Mouse (Mus musculus): Measurements from ENCODE around the gene Lgals3.

The Lgals3 gene

GRCm38 (mm10) chr14:47370790-47371189 is 3.2 kb downstream of the Lgals3 start:
- no peak for DNase-seq (ENCODE audit: low spot score)

DNA sequence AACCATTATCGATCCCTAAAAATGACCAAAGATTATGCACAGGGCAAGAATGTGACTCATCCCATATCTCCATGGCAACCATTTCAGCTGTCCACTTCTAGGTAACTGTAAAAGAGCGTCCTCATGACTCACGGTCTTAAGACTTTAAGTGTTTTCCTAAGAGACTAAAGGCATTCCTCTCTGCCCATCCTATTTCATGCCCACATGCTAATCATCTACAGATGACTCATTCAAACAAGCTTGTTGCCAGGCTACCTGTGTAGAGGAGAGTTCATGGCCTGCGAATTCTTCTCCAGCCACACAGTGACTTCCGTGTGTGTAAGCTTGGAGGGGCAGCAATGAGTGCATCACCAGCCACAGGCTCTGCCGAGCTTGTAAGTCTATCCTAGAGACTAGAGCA is 4.1 kb downstream of the Lgals3 start:
- DNase-seq (ENCODE audit: low spot score): peak; percentile 63

DNA sequence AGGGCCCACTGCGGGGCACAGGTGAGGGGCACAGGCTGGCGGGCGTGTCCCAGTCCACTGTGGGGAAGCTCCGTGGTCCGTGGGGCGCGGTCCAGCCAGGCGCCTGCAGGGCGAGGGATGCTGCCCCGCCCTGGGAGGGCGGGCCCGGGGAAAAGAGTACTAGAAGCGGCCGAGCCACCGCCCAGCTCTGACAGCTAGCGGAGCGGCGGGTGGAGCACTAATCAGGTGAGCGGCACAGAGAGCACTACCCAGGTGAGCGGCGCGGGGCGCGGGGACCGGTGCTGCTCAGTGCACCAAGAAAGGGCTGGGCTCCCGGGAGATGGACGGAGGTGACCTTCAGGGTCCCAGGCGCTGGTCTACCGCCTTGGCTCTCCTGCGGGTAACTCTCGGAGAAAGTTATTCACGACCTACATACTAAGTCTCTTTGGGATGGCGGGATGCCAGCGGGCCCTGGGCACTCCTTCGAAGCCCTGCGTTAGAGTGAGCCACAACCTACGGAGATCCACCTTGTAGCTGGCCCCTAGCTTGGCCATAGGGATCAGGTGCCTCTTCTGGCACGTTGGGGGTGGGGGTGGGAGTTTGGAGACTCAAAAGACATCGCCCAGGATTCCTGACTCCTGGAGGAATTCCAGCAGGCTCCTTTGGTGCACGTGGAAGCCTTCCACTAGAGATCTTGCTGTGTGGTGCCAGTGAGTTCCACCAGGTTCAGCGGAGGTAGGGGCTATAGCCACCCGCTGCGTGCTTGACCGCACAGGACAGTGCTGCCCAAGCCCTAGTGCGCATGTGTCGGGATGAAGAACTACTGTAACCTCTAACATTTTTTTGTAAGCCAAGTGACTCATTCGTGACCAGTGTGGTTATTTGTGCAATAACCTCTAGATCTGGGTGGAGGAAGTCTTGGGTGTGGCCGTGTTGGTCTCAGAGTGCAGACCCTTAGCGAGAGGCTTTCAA is 6.5 kb downstream of the Lgals3 start:
- DNase-seq (ENCODE audit: low spot score): peak; percentile 80

DNA sequence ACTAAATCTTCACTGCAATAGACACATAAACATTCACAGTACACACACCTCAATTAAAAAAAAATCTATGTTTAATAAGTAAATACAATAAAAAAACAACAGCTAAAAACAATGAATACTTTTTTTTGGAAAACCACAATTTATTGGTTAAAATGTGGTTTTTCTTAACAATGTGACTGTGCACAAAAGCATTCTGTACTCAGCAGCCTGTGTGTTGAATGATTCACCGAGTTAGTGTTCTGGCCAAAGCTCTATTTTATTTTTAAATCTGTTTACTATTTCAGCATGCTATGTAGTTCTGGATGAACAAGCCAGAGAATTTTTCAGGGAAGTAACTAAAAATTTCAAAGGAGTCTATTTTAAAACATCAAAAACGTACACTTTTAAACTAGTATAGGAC is 9.0 kb downstream of the Lgals3 start:
- no peak for DNase-seq (ENCODE audit: low spot score)

- DNase-seq (ENCODE audit: low spot score): peak; percentile 46
These were observed 10.8 kb downstream of the Lgals3 start for GRCm38 (mm10) chr14:47378336-47378735.

DNA sequence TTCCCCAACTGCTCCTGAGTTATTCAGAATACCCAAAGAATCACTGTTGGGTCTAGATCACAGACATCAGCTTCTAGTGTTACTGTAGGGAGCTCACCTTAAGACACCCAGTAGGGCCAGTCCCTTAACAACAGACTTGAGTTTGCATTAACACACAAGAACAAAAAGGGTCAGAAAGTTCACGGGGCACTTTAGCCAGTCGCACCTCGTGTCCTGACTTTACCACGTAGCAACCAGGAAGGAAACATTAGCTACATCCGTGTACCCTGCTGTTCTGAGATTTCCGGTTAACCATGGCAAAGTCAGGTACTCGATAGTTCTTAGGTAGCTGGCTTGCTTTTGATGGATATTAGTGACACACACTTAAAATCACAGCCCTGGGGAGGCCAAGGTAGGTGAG is 16.4 kb downstream of the Lgals3 start:
- DNase-seq (ENCODE audit: low spot score): no peak

GRCm38 (mm10) chr14:47384653-47385052 is 17.1 kb downstream of the Lgals3 start:
- DNase-seq (ENCODE audit: low spot score): peak; percentile 60

DNA sequence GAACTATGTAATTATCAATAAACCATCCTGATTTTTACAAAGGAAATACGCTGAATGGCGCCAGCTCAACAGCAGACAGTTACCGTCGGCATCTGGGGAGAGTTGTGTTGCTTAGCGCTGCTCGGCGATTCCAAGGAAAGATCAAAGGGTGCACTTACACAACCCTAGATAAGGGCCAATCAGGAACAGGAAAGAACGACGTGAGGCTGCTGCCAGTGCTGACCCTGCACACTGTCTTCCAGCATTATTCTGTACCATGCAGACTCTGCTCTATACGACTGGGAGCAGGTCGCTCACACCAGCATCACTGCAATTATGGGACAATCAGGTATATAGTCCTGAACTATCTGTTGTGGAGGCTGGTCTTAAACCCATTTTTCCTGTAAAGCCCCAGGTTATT is 18.6 kb downstream of the Lgals3 start:
- no peak for DNase-seq (ENCODE audit: low spot score)

GRCm38 (mm10) chr14:47393354-47394094 is 26.0 kb downstream of the Lgals3 start:
- no peak for DNase-seq (ENCODE audit: low spot score)

GRCm38 (mm10) chr14:47395007-47395406 is 27.5 kb downstream of the Lgals3 start:
- DNase-seq (ENCODE audit: low spot score): no peak

GRCm38 (mm10) chr14:47395462-47396026 is 28.0 kb downstream of the Lgals3 start:
- no peak for DNase-seq (ENCODE audit: low spot score)

- DNase-seq (ENCODE audit: low spot score): no peak
These were observed 28.7 kb downstream of the Lgals3 start for GRCm38 (mm10) chr14:47396165-47396652.

DNA sequence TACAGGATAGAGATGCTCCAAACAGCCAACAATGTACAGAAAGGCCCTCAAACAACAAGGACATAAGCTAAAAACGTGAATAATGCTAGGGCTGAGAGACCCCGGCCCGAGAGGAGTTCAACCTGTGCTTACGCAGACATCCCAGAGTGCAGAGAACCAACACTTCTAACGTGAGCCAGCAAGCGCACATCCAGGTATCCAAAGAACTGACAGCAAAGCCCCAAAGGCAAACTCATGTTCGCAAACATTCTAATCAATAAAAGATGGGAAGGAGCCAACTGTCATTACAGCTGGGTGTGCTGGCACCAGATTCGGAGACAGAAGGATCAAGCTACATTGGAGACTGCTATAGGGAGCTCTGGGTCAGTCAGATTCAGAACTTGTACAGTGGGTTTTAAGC is 35.2 kb downstream of the Lgals3 start:
- no peak for DNase-seq (ENCODE audit: low spot score)

DNA sequence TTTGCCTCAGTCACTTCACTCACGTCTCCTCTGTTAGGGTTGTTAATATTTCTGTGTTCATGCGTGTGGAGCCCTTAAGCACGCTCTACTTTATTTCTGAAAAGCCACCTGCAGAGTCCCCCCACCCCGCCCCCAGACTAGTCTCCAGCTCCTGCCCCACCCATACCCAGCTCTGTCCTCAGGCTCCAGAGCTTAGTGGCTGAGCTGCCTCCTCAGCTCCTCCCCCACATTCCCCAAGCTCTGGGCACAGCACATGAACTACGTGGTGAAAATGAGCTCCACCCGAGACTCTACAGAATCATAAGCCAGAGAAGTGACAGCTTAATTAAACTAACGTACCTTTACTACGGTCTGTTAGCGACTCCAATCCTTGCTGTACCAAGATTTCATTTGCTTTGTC is 38.4 kb downstream of the Lgals3 start:
- DNase-seq (ENCODE audit: low spot score): no peak

GRCm38 (mm10) chr14:47417346-47417745 is 49.8 kb downstream of the Lgals3 start:
- DNase-seq (ENCODE audit: low spot score): no peak

GRCm38 (mm10) chr14:47417775-47418665 is 50.5 kb downstream of the Lgals3 start, which contains the start of gene Dlgap5:
Gene Dlgap5, minus strand, starts transcription at chr14:47418407.
- DNase-seq (ENCODE audit: low spot score): peak; percentile 92

DNA sequence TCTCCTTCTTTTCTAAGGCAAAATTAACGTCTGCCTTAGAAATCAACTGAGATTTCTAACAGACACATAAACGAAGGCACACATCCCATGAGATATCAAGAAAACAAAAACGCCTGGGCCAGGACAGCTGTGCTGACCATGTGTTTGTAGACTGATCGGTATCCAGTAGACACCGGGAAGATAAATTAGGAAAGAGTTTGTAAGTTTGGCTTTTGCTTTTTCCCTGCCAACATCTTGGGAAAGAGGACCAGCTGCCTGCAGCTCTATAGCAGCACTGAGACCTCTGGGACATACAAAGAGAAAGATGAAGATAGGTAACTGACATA is 51.1 kb downstream of the Lgals3 start:
- DNase-seq (ENCODE audit: low spot score): no peak

GRCm38 (mm10) chr14:47419034-47419625 is 51.6 kb downstream of the Lgals3 start:
- no peak for DNase-seq (ENCODE audit: low spot score)

DNA sequence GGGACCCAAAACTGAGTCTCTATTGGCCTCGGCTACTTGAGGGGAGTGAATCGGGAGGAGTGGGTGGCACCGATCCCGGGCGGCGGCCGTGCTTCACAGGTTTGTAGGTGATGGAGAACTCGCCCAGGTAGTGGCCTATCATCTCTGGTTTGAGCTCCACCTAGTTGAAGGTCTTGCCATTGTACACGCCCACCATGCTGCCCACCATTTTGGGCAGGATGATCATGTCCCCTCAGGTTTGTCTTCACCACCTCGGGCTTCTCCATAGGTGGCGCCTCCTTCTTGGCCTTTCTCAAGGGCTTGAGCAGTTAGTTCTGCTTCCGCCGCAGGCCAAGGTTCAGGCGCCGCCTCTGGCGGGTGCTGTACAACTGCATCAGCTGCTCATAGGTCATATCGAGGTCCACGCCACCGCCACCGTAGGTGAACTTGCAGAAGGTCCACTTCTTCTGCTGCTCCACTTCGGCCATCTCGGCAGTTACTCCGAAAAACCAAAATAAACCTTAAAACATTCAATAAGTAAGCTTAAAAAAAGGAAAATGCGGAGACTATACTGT is 52.2 kb downstream of the Lgals3 start:
- no peak for DNase-seq (ENCODE audit: low spot score)

DNA sequence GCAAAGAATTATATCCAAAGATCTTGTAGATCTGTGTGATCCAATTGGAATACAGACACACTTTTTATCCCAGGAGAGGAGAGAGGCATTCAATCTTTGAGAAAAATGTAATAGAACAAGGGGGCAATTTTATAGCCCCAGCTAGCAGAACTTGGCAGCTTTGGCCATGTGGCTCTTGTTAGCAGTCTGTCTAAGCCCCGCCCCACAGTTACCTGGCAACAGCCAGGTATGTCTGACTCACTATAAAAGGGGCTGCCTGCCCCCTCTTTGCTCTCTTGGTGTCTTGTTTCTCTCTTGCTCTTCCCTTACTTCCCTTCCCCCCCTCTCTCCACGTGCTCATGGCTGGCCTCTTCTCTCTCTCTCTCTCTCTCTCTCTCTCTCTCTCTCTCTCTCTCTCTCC is 54.1 kb downstream of the Lgals3 start:
- no peak for DNase-seq (ENCODE audit: low spot score)

DNA sequence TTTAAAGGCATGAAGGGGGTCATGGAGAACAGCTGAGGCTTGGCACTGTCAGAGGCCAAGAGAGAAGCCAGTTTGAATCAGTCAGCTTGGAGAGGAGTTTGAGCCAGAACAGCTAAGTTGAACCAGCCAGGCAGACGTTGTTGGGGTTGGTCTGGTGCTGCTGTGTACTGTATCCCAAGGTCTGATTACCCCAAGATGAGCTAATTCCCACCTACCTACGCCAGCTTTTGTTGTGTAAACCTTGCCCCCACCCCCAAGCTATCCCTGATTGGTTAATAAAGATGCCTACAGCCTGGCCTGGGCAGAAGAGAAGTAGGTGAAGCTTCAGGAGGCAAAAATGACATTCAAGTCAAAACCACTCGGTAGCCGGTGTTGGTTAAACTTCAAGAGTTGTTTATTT is 54.9 kb downstream of the Lgals3 start:
- DNase-seq (ENCODE audit: low spot score): no peak
